Mouse (Mus musculus) bone marrow, adult 2 months (tissue): Measurements from ENCODE around the gene Sdf2. TPM values are rescaled to one million over a fixed set of nuclear protein-coding genes. Genes with fewer than 3 reads are reported as not detected.

Experiments
- H3K27ac ChIP-seq: fragments of 200-500 bp; 2 replicates; pipeline ENCODE4 v1.5.1; 2012; ENCODE audit warnings: low read depth, mild to moderate bottlenecking, control low read depth, inconsistent platforms, low read length; ENCODE audit not compliant: control insufficient read depth, poor library complexity, insufficient read depth
- H3K4me1 ChIP-seq: fragments of 200-500 bp; 2 replicates; pipeline ENCODE4 v1.6.1; 2011; ENCODE audit warnings: low read length; ENCODE audit not compliant: control insufficient read depth, insufficient read depth
- H3K4me3 ChIP-seq: fragments of 200-500 bp; replicated peaks from 2 replicates; pipeline ENCODE3; 2011; ENCODE audit warnings: mild to moderate bottlenecking, low read depth, low read length, control low read depth; ENCODE audit not compliant: control insufficient read depth
- CTCF ChIP-seq: fragments of 200-500 bp; IDR thresholded peaks from 2 replicates; pipeline ENCODE4 v1.5.1; 2011; ENCODE audit warnings: low read length, control low read depth; ENCODE audit not compliant: control insufficient read depth, insufficient read depth
- POLR2A ChIP-seq: fragments of 200-500 bp; IDR thresholded peaks from 2 replicates; pipeline ENCODE4 v1.6.1; 2011; ENCODE audit warnings: low read depth, mild to moderate bottlenecking, control low read depth, low read length, borderline replicate concordance; ENCODE audit not compliant: control insufficient read depth
- WGBS: fragments of 180-500 bp; shearing (Covaris S2); methylation state at CpG from one replicate; pipeline ENCODE4 v1.1.7; 2018; 5-methylcytosine and 5-hydroxymethylcytosine counted together
- polyA plus RNA-seq: library from polyadenylated mRNA; stranded (reverse); fragments of >200 nt; gene quantifications from 2 replicates; pipeline ENCODE4 v1.2.4, GENCODE M21; 2011; ENCODE audit warnings: low replicate concordance; ENCODE audit not compliant: missing spikeins, insufficient read depth, insufficient read length

Sdf2 gene
- polyA plus RNA-seq, 1 experiment: 67.8 TPM

GRCm38 (mm10) chr11:78247727-78248140, 2.2 kb downstream of the Sdf2 start:
- no peak for TF ChIP-seq CTCF
- TF ChIP-seq POLR2A: no peak
- Histone ChIP-seq H3K27ac (no peak overlapping the region), H3K4me3 (no peak overlapping the region), H3K4me1 (no peaks in the 10 kb centered on the region; the same call in 1 of the 2 replicates)
- 51% methylated on average over 4 of the region's 4 CpGs for WGBS

- Histone ChIP-seq H3K27ac (no peak overlapping the region), H3K4me3 (no peak overlapping the region), H3K4me1 (no peaks in the 10 kb centered on the region)
- TF ChIP-seq CTCF (no peak), POLR2A (no peak)
- 86% methylated on average over 1 of the region's 1 CpGs for whole genome bisulfite sequencing
Observed at GRCm38 (mm10) chr11:78256618-78257017, 11.1 kb downstream of the Sdf2 start.

- WGBS: 86% methylated on average over 2 of the region's 2 CpGs
- Histone ChIP-seq H3K27ac (no peak overlapping the region), H3K4me3 (no peak overlapping the region), H3K4me1 (no peaks in the 10 kb centered on the region; the same call in 1 of the 2 replicates)
- TF ChIP-seq POLR2A: no peak
- no peak for TF ChIP-seq CTCF
Observed at GRCm38 (mm10) chr11:78260489-78261258, 15.1 kb downstream of the Sdf2 start.

- no peak for TF ChIP-seq CTCF
- TF ChIP-seq POLR2A: peak; percentile 78; the same call in 1 of the 2 replicates
- Histone ChIP-seq H3K4me3 (peak within 1 kb of the TSS; percentile 99), H3K4me1 (no peaks in the 10 kb centered on the region; the same call in 1 of the 2 replicates), H3K27ac (peak within 1 kb of the TSS; percentile 57)
- WGBS: under 1% methylated on average over 112 of the region's 115 CpGs
Observed at GRCm38 (mm10) chr11:78261380-78262352, 16.1 kb downstream of the Sdf2 start, which contains the start of gene 2610507B11Rik. Gene 2610507B11Rik (plus strand): TSS chr11:78261752.

GRCm38 (mm10) chr11:78262550-78262949, 17.0 kb downstream of the Sdf2 start:
- no peaks in the 10 kb centered on the region; the same call in 1 of the 2 replicates for H3K4me1 ChIP-seq
- 3% methylated on average over 8 of the region's 8 CpGs for WGBS
- TF ChIP-seq POLR2A (no peak), CTCF (peak; percentile 65)
- H3K4me3 ChIP-seq: peak overlapping the region; percentile 31
- 0 out of 2 replicates have a peak overlapping the region, but pooled peaks have one; percentile 10 for H3K27ac ChIP-seq

GRCm38 (mm10) chr11:78265571-78265970, 20.0 kb downstream of the Sdf2 start:
- Histone ChIP-seq H3K27ac (no peak overlapping the region), H3K4me1 (no peaks in the 10 kb centered on the region; the same call in 1 of the 2 replicates), H3K4me3 (no peak overlapping the region)
- 93% methylated on average over 6 of the region's 6 CpGs for WGBS
- TF ChIP-seq CTCF (no peak), POLR2A (no peak)

- H3K4me1 ChIP-seq: no peaks in the 10 kb centered on the region
- TF ChIP-seq POLR2A: no peak
- no peak for TF ChIP-seq CTCF
- H3K27ac ChIP-seq: no peak overlapping the region
- 93% methylated on average over 13 of the region's 13 CpGs for WGBS
- H3K4me3 ChIP-seq: no peak overlapping the region
Observed at GRCm38 (mm10) chr11:78271986-78272385, 26.4 kb downstream of the Sdf2 start.

GRCm38 (mm10) chr11:78275596-78275995, 30.1 kb downstream of the Sdf2 start:
- 97% methylated on average over 1 of the region's 1 CpGs for WGBS
- TF ChIP-seq CTCF: no peak
- no peak for TF ChIP-seq POLR2A
- no peaks in the 10 kb centered on the region; the same call in 1 of the 2 replicates for H3K4me1 ChIP-seq

More at GRCm38 (mm10) chr11:78275596-78275995, 30.1 kb downstream of the Sdf2 start:
- H3K27ac ChIP-seq: no peak overlapping the region
- H3K4me3 ChIP-seq: no peak overlapping the region
